27 mouse cellular contexts compared by ENCODE assay signal in genomic region chr6:24219882-24220522, GRCm38 (mm10). TPM values are rescaled to one million over a fixed set of nuclear protein-coding genes. Genes with fewer than 3 reads are reported as not detected.
DNase-seq lines count a peak whose midpoint lies in the region; ATAC-seq and TF ChIP-seq lines count a peak whose summit lies in the region.
"Had no signal": no experiment of that assay in that cellular context is flagged by ENCODE, and none has a peak within 500 bp of the region (broad histone marks: within the 10 kb centered on the region; RNA-seq: fewer than 3 reads in every experiment).

No protein-coding gene starts in this region.

- no peaks in the 10 kb centered on the region for H3K27me3 ChIP-seq in kidney, postnatal 0 days (ENCODE audit: insufficient read depth, low read length)
- H3K27me3 ChIP-seq in lung, embryonic 16.5 days (ENCODE audit: control insufficient read depth, insufficient read depth, low read depth, low read length): no peaks in the 10 kb centered on the region
- H3K27me3 ChIP-seq: embryonic facial prominence, embryonic 13.5 days; forebrain, embryonic 12.5 days; forebrain, embryonic 15.5 days; hindbrain, embryonic 12.5 days; hindbrain, embryonic 15.5 days had no signal

- no peak for ATAC-seq in kidney, postnatal 0 days (replicated peaks; ENCODE audit: low FRiP score, low read depth)
- ATAC-seq in lung, embryonic 16.5 days (ENCODE audit: low read depth): peak; percentile 91
- ATAC-seq: activated CD4-positive, CD25-positive, alpha-beta regulatory T cell, adult 4 months; forebrain, embryonic 15.5 days had no signal

- H3K4me3 ChIP-seq in kidney, postnatal 0 days (replicated peaks; ENCODE audit: low read depth, low read length): no peak overlapping the region
- H3K4me3 ChIP-seq in lung, embryonic 16.5 days (ENCODE audit: low read length): no peak overlapping the region
- H3K4me3 ChIP-seq: embryonic facial prominence, embryonic 10.5 days; embryonic facial prominence, embryonic 13.5 days; erythroblast, embryonic 14.5 days; forebrain, embryonic 12.5 days; forebrain, embryonic 15.5 days; hindbrain, embryonic 12.5 days; hindbrain, embryonic 15.5 days had no signal

- no peak overlapping the region for H3K9ac ChIP-seq in kidney, postnatal 0 days (ENCODE audit: low read depth, low read length)
- H3K9ac ChIP-seq in lung, embryonic 16.5 days (ENCODE audit: low read length): no peak overlapping the region
- H3K9ac ChIP-seq: embryonic facial prominence, embryonic 13.5 days; forebrain, embryonic 12.5 days; forebrain, embryonic 15.5 days; hindbrain, embryonic 12.5 days; hindbrain, embryonic 15.5 days had no signal

- no peaks in the 10 kb centered on the region for H3K9me3 ChIP-seq in kidney, postnatal 0 days (replicated peaks; ENCODE audit: low read length)
- H3K9me3 ChIP-seq in lung, embryonic 16.5 days (ENCODE audit: control insufficient read depth, low read length): no peaks in the 10 kb centered on the region
- H3K9me3 ChIP-seq: embryonic facial prominence, embryonic 10.5 days; embryonic facial prominence, embryonic 13.5 days; forebrain, embryonic 12.5 days; forebrain, embryonic 15.5 days; hindbrain, embryonic 12.5 days; hindbrain, embryonic 15.5 days had no signal

- no peak overlapping the region for H3K27ac ChIP-seq in kidney, postnatal 0 days
- no peak overlapping the region for H3K27ac ChIP-seq in lung, embryonic 16.5 days (ENCODE audit: low read length)
- H3K27ac ChIP-seq: embryonic facial prominence, embryonic 10.5 days; embryonic facial prominence, embryonic 13.5 days; forebrain, embryonic 12.5 days; forebrain, embryonic 15.5 days; hindbrain, embryonic 12.5 days; hindbrain, embryonic 15.5 days had no signal

- 53% methylated on average over 3 of the region's 3 CpGs for WGBS in kidney, postnatal 0 days
- 24% methylated on average over 3 of the region's 3 CpGs for WGBS in lung, embryonic 16.5 days

- H3K4me1 ChIP-seq in kidney, postnatal 0 days (replicated peaks; ENCODE audit: insufficient read depth, low read length): no peaks in the 10 kb centered on the region
- no peaks in the 10 kb centered on the region for H3K4me1 ChIP-seq in lung, embryonic 16.5 days (replicated peaks; ENCODE audit: control insufficient read depth, insufficient read depth, low read length)
- H3K4me1 ChIP-seq: embryonic facial prominence, embryonic 10.5 days; embryonic facial prominence, embryonic 13.5 days; forebrain, embryonic 12.5 days; forebrain, embryonic 15.5 days; hindbrain, embryonic 12.5 days; hindbrain, embryonic 15.5 days had no signal

- TF ChIP-seq CTCF in kidney, postnatal 0 days (IDR thresholded peaks at IDR 0.05; ENCODE audit: low read depth): no peak

- no peaks in the 10 kb centered on the region for H3K36me3 ChIP-seq in kidney, postnatal 0 days (ENCODE audit: insufficient read depth, low read length)
- no peaks in the 10 kb centered on the region for H3K36me3 ChIP-seq in lung, embryonic 16.5 days (ENCODE audit: control insufficient read depth, insufficient read depth, low read length)
- H3K36me3 ChIP-seq: embryonic facial prominence, embryonic 10.5 days; embryonic facial prominence, embryonic 13.5 days; forebrain, embryonic 12.5 days; forebrain, embryonic 15.5 days; hindbrain, embryonic 12.5 days; hindbrain, embryonic 15.5 days had no signal

- H3K4me2 ChIP-seq in kidney, postnatal 0 days (ENCODE audit: low read length): no peak overlapping the region
- H3K4me2 ChIP-seq in lung, embryonic 16.5 days (ENCODE audit: low read depth, low read length): no peak overlapping the region
- H3K4me2 ChIP-seq: embryonic facial prominence, embryonic 13.5 days; forebrain, embryonic 12.5 days; forebrain, embryonic 15.5 days; heart, embryonic 11.5 days; hindbrain, embryonic 12.5 days; hindbrain, embryonic 15.5 days had no signal

- DNase-seq in kidney, postnatal 0 days (ENCODE audit: low spot score): peak; percentile 19
- DNase-seq in kidney, postnatal 36 days: no peak
- DNase-seq in lung, postnatal 14 days: no peak
- DNase-seq in lung, postnatal 25 days (ENCODE audit: low spot score): peak; percentile 0
- no peak for DNase-seq in frontal cortex, postnatal 36 days (ENCODE audit: low spot score in 2 of 2)
- DNase-seq: adrenal gland, adult 8-10 months; adrenal gland, postnatal 25 days; cerebellum, adult 11-12 months; cerebellum, adult 8-10 months; cerebellum, postnatal 10 days; cerebellum, postnatal 36 days; embryo, embryonic 11 days; gastrocnemius, postnatal 10 days; heart, adult 11 months had no signal

RNA-seq across cellular contexts. Expression of gene Slc13a1, which starts 52.1 kb away (rescaled TPM):
- polyA plus RNA-seq in kidney, postnatal 0 days (2015; fragmentation: Nextera tagmentation; extraction: Ambion mirVana): 7.9 and 9.6 TPM in 2 replicates
- polyA plus RNA-seq in lung, embryonic 16.5 days (2015; fragmentation: Nextera tagmentation; extraction: Ambion mirVana): 0.30 TPM in 1 of 2 replicates, not detected in the other
- polyA plus RNA-seq: activated CD4-positive, CD25-positive, alpha-beta regulatory T cell, adult 4 months; brain, embryonic 14.5 days; cortical plate, adult 2 months; embryonic facial prominence, embryonic 13.5 days; erythroblast, embryonic 14.5 days; heart, embryonic 14.5 days had no signal

Comparison
In these comparisons a context has a peak if more than half of its experiments do, and no peak if none do; other contexts are left out.
1. DNase-seq: peak in kidney, postnatal 0 days (single experiment) and lung, postnatal 25 days (single experiment); none in kidney, postnatal 36 days (0 of 2), lung, postnatal 14 days (single experiment) and frontal cortex, postnatal 36 days (0 of 2).